Mouse (Mus musculus) lung, adult 18-20 months (tissue): ENCODE measurements around the gene Larp1b.

Source experiments
- DNase-seq, 2 experiments: peaks; one replicate each; pipeline ENCODE4 v3.0.0; 2022; ENCODE audit warnings: mixed read lengths in 2 of 2

Larp1b gene

DNA sequence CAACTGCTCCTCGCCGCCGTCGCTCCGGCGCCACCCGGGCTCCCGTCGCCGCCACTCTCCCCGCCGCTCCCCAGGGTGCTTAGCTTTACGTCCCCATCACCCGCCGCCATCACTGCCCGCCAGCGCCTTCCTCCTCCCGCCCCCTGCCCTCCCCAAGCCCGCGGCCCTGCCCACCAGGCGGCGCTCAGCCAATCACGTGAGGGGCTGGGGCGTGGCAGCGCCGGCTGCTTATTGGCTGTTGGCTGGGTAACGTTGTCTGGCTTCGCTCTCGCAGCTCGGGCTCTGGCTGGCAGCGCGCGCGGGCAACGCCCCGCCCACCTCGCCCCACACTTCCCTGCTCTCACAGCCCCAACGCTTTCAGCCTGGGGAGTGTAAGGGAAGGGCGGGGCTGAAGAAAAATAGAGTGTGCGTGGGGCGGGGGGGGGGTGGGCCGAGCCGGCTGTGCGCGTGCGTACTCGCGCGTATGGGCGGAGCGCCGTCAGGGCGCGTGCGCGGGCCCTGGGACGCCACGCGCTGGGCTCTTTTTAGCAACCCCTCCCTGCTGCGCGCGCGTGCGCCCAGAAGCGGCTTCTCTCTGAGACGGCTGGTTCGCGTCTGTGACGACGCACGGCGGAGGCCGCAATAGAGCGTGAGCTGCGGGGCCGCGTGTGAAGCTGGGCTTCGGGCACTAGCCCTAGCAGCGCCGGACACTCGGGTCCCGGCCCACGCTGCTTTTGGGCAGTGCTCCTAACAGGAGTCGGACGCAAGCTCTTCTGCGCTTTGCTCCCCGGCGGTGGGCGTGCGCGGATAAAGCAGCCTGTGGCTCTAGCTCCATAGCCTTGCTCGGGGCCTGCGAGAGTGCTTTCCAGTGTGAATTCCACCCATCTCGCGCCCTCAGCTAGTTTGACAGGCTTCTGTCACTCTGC lies 133.5 kb downstream of the Larp1b start, which contains the start of gene Pgrmc2:
Gene Pgrmc2, minus strand, starts transcription at position 162 of the 905 bp plus-strand sequence.
- DNase-seq, result peak; percentile 98 to 99

DNA sequence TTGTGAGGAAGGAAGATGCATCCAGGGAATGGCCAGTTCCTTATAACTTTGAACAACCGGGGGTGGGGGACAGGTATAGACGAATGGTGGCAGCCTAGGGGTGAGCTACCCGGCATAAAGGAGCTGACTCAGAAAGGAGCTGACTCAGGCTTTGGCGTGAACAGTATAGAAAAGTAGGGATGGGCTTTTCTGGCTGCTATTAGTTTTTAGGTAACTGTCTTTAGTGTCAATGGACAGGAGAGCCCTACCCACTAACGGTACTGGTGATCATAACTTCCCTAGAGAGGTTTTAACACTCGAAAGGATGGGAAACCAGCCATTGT lies 134.1 kb downstream of the Larp1b start:
- DNase-seq, result no peak

DNA sequence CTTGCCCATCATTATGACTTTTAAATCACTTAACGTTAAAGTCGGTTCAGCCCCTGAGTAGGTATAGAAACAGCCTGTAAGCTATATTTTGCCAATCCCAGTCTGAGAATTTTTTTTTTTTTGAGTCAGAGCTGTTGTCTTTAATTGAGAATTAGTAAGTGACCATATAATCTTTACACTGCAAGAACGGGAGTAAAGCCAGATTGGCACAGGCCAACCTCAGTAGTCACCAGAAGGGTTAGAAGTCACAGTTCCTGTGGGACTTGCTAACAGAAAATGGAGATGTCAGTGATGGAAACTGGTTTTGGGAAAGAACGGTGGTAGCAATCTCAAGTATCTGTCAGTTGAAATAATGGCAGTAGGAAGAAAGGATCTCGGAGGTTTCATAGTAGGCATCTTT lies 134.8 kb downstream of the Larp1b start:
- DNase-seq, result no peak

DNA sequence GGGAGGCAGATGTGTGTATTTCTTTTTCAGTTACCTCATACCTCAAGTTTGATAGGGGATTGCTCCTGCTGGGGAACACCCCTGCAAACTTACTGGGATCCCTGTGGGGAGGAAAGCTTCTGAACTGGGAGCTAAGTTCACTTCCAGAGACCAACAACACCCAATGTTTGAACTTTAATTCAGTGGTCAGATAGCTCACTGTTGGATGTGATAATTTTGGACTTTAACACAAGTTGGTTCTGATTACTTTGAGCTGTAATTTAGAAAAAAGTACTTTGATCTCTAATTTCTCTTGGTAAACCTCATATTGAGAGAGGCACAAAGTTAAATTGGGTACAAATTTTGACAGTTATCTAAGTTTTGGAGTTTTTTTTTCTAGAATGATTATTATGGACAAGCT lies 137.4 kb downstream of the Larp1b start:
- DNase-seq, result no peak
